Mouse (Mus musculus) left cerebral cortex, postnatal 10 days (tissue): Measurements from ENCODE around the gene Rdh13. TPM values are rescaled to one million over a fixed set of nuclear protein-coding genes. Genes with fewer than 3 reads are reported as not detected.

Source experiments
- DNase-seq, 2 experiments: peaks; one replicate each; pipeline ENCODE4 v3.0.0; 2021 to 2022; ENCODE audit warnings: low spot score in 2 of 2, mixed read lengths in 1 of 2; ENCODE audit errors: extremely low spot score in 1 of 2
- intact Hi-C: fragments of 180-260 bp; cut with DNase I; formaldehyde crosslinking; loops from one replicate; pipeline ENCODE4 v1.15.1; 2025
- total RNA-seq, 2 experiments: library from RNA; stranded (reverse); gene quantifications; 2 replicates each; pipeline ENCODE4 v1.2.3; 2021

Rdh13 gene
- total RNA-seq = 10 to 100 TPM; 37.7 to 38.9 TPM

DNA sequence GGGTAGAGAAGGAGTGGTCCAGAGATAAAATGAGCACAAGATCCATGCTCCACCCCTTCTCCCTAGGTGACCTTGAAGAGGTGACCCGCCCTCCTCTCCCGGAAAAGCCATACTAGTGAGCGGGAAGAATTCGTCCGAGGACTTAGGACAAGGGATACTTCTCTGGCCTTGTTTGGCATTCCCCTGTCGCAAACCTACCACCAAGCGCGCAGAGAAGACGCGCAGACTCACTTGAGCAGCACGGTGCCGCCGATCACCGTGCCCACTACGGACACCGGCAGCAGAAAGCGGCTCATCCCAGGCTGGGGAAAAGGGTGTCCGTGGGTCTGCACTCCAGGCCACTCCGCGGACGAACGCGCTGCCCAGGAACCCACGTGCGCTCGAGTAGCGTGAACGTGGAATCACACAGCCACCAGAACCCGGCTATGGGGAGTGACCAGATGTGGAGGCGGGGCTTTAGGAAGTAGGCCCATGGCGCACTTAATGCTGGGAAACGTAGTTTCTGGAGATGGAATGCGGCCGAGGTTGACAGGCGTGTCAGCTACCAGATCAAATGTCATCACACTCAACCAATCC is at the start of gene Rdh13:
Gene Rdh13 (minus strand): TSS at position 434 of the 576 bp plus-strand sequence.
- DNase-seq = peak; percentile 85 to 93
- intact Hi-C loops = no loop called here

DNA sequence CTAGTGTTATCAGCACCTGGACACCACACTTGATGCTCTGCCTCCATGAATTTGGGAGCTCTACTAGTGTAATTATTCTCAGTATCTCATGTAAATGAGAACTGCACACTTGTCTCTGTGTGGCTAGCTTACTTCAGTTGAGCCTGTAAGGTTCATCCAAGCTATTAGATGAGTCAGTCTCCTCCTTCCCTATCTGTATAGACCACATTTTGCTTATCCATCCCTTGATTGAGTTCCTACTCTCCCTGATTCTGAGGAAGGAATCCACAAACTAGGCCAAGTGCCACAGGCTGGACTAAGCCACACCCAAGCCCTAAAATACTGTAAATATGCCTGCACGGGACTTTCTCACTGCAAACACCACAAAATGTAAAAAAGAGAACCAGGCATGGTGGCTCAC is 48.5 kb upstream of the Rdh13 start:
- intact Hi-C loops = no loop called here
- DNase-seq = no peak

DNA sequence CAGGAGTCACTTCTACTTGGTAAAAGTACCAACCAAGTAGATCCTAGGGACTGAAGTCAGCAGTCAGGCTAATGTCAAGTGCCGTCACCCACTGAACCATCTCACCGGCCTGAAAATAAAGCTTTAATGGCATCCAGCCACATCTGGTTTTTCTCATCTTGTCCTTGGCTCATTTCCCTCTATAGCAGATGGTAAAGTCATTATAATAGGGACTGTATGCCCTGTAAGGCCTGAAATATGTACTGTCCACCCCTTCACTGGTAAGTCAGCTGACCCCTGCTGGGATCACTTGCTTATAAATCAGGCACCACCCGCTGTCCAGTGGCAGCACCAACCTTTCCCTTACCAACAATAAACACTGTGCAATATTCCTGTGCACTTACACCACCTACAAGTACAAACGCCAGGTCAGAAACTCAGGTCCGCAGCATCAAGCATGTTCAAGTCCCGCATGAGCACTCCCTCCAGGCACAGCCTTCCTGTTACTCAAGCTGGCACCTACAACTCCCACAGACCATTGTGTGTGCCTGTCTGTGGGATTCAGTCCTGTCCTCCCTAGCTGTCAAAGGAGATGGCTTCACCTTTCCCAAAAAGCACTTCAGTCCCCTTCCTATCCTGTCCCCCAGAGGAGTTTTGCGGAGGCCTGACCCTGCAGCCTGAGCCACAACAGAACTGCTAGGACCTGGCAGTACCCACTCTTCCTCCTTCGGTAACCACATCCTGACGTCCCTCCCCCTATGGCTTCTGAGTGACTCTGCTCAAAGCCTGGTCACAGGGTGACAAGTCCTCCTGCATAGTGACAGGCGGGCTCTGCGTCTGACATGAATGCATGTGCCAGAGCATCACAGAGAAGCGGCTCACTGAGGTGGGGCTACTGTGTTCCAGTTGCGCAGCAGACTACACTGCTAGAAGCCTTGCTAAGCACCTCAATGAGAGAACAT is 47.1 kb upstream of the Rdh13 start:
- DNase-seq = no peak
- intact Hi-C loops = no loop called here

DNA sequence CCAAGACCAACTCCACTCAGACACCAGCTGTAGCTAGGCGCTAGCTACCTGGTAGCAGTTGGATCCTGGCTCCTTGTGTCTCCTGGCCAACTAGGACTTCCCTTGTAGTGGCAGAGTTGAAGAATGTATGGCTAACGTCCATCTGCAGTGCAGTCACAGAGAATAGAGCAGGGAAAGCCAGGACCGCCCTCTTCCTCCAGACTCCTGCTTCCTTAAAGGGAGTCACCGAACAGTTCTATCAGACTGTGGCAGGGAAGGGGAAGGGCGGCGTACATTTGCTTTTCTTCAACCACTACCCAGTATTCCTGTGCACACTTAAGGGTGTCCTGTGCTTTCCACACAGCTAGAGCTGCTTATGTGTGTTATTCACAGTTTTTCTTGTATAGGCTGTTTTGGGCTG is 45.9 kb upstream of the Rdh13 start:
- intact Hi-C loops = no loop called here
- DNase-seq = no peak

- peak in 1 of 2 experiments; percentile 45 for DNase-seq
- intact Hi-C loops = no loop called here
These were observed 36.8 kb upstream of the Rdh13 start for GRCm38 (mm10) chr7:4482281-4482680.

GRCm38 (mm10) chr7:4479674-4480073 is 34.2 kb upstream of the Rdh13 start:
- intact Hi-C loops = no loop called here
- peak in 1 of 2 experiments; percentile 57 for DNase-seq

DNA sequence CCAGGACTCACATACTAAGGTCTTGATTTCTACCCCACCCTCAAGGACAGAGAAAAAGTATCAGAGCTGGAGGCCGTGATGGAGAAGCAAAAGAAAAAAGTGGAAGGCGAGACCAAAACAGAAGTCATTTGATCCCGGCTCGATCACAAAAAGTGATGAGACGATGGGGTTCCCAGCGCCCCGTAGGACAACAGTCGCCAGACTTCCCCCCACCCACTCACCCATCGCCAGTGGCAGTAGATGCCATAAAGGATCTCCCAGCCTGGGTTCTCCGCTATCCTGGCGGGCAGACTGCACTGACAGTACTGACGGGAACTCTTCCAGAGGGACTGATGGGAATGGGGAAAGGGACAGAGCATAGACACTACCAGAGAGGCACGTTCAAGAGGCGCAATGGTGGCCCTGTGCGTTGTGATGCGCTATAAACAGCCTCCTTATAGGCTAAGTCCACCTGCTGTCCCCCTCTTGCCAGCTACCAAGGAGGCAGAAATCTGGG is 33.4 kb upstream of the Rdh13 start:
- intact Hi-C loops = no loop called here
- DNase-seq = peak in 1 of 2 experiments; percentile 33

GRCm38 (mm10) chr7:4478021-4478795 is 32.8 kb upstream of the Rdh13 start:
- intact Hi-C loops = no loop called here

GRCm38 (mm10) chr7:4473940-4474339 is 28.5 kb upstream of the Rdh13 start:
- intact Hi-C loops = loop anchor here (5.0 kb wide), 1 partner anchor 797 kb away; the partner anchor contains the start of gene Tmc4
- peak in 1 of 2 experiments; percentile 51 for DNase-seq

More at GRCm38 (mm10) chr7:4478021-4478795, 32.8 kb upstream of the Rdh13 start:
- peak; percentile 69 to 80 for DNase-seq

DNA sequence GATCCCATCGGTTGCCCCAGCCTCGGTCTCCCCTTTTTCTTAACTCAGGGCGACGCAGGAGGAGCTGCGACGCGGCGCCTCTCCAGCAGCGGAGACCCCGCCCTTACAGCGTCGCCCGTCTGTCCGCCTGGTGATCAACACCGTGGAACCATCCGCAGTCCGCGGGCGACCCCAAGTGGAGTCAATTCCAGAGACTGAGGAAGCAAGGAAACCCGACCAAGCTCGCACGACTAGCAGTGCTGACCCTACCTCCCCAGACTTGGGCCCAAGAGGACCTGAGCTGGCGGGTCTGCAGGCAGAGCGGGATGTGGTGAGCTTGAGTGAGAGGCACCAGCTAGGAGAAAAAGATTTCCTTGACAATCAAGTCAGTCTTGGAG is 25.7 kb upstream of the Rdh13 start:
- DNase-seq = peak; percentile 83 to 92
- intact Hi-C loops = loop anchor here (2.0 to 5.0 kb wide), 2 partner anchors 38 to 794 kb away; partner anchors contain the start of gene Tmc4

GRCm38 (mm10) chr7:4470275-4471178 is 25.1 kb upstream of the Rdh13 start:
- intact Hi-C loops = loop anchor here (2.0 to 5.0 kb wide), 2 partner anchors 38 to 793 kb away; partner anchors contain the start of gene Tmc4
- peak in 1 of 2 experiments; percentile 85 for DNase-seq

- intact Hi-C loops = no loop called here
- no peak for DNase-seq
These were observed 22.4 kb upstream of the Rdh13 start for GRCm38 (mm10) chr7:4467801-4468200.

DNA sequence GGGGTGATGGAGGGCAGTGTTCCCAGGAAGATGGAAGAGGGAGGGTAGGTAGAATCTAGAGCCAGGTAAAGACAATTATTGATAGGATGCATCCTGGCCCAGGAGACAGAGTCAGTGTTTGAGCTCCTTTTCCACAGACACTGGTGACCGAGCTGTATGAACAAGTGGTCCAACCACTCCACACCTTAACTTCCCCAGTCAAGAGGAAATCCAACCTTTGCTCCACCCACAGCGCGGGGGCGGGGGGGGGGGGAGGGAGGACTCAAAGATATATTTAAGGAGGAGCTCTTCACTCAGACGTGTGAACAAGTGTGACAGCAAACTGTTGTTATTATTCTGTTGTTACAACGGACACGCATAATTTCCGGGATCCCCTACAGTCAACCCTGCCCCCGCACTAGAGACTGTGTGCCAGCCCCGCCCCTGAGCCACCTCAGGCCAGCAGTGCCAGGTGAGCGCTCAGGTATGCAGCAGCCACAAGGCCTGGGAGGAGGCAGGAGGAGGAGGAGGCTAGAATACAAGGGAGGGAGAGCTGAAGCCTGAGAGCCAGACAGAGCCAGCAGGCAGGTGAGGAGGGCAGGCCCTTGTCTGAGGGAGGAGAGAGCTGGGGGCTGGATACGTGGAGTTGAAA is 18.9 kb upstream of the Rdh13 start:
- DNase-seq = no peak
- intact Hi-C loops = no loop called here

- intact Hi-C loops = no loop called here
- no peak for DNase-seq
These were observed 15.4 kb upstream of the Rdh13 start, which contains the start of gene Eps8l1 for GRCm38 (mm10) chr7:4460576-4461434. Gene Eps8l1, plus strand, starts transcription at chr7:4460674.

DNA sequence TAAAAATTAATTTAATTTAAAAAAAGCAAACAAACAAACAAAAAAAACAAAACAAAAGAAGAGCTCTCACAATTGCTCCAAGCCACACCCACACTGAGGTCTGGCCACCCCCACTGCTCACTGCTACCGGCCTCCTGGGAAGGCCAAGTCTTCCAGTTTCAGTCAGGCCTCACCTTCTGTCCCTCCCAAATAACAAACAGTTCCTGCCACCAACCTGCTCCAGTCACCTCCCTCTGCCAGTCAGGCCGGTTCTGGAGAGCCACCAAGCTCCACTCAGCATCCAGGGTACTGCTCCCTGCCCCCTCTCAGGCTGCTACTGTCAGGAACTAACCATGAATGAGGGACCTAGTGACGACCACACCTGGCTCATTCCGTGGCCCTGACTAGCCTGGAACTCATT is 7.2 kb upstream of the Rdh13 start:
- no peak for DNase-seq
- intact Hi-C loops = no loop called here

DNA sequence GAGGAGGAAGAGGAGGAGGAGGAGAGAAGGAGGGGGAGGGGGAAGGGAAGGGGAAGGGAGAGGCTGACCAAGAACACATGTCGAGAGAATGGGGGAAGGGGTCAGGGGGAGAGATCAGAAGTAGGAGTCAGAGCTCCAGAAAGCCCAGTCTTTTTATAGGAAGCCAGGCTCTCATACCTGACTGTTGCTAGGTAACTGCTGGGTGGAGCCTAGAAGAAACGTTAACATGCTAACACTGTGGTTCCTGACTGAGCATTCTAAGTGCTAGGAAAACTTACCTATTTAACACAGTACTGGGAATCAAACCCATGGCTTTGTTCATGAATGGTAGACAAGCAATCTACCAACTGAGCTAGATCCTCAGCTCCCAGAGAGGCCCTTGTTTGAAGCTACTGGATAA is 3.8 kb upstream of the Rdh13 start:
- DNase-seq = no peak
- intact Hi-C loops = no loop called here

DNA sequence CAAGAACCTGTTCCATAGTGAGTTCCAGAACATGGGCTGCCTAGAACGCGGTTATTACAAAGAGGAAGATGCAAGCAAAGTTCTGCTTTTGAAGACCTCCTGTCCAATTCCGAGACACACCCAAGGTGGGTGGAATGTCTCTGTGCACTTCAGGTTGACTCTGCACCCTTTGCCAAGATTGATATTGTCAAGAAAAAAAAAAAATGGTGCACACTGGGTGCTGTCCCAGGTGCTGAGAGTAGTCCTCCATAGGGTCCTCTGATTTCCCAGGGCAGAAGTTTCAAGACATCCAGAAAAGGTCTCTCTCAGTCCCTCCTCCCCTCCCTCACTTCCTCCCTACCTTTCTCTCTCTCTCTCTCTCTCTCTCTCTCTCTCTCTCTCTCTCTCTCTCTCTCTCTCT is 3.0 kb upstream of the Rdh13 start:
- no peak for DNase-seq
- intact Hi-C loops = no loop called here
